Mouse (Mus musculus) embryo, embryonic 11.5 days (tissue): ENCODE measurements around the gene Nr2c2.

Experiments used
- DNase-seq: peaks from one replicate; pipeline ENCODE4 v3.0.0-alpha.2; 2012; ENCODE audit warnings: low read depth, low spot score

Nr2c2 gene

DNA sequence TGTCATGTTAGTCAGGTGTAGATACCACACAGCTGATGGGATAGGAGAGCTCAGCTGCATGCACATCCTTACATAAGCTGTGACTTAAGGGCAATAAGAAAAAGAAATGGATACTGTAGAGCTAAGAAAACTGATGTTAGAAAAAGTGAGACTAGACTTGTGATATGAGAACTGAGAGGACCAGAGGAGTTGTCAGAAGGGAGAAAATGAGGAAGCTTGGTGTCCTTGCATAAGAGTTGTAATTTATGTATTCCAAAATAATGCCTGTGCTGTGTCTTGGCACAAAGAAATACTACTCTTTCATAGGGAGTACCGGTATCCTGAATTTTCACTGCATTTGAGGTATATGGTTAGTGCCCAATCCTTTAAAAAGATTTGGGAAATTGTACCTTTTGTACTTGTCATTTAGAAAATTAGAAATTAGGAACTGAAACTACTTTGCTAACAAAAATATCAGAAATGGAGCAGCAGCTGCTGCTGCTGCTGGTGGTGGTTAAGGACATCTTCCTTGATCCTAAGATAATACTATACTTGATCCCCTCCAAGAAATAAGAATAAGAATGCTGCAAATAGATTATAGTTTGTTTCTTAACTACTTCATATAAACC lies 35.8 kb downstream of the Nr2c2 start:
- no peak for DNase-seq

GRCm38 (mm10) chr6:92131456-92131855 lies 40.3 kb downstream of the Nr2c2 start:
- no peak for DNase-seq

DNA sequence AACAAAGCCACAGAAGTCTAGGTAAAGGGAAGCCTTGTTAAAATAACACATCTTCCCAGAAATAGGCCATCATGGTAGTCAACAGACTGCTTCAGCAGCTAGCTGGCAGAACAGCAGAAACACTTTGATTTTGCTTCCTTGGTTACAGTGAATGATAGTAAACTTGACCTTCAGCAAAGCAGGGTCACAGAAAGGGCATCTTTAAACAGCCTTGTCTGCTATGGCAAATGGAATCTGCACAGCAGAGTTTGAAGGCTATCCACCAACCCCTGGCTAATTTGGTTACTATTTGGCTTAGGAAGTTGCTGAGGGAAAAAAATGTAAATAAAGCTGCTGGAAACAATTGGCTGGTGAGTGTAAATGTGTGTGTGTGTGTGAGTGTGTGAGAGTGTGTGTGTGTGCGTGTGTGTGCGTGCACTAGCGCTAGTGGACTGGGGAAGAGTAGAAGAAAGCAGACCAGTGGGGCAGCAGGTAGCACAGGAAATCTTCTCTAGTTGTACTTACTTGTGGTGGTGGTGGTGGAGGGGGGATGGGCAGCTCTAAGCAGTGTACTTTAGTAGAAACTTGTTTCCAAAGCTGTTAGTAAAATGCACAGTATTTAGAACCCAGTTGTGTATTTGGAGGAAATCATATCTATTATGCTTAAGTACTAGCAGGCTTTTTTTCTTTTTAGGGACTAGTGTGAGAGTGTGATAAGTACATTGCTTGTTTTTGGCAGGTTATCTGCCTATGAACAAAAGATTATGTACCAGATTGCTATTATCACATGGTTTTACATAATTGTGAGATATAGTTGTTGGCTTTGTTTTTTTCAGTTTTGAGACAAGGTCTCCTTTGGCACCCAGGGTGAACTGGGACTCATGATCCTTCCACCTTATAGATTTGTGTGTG lies 41.1 kb downstream of the Nr2c2 start:
- no peak for DNase-seq

DNA sequence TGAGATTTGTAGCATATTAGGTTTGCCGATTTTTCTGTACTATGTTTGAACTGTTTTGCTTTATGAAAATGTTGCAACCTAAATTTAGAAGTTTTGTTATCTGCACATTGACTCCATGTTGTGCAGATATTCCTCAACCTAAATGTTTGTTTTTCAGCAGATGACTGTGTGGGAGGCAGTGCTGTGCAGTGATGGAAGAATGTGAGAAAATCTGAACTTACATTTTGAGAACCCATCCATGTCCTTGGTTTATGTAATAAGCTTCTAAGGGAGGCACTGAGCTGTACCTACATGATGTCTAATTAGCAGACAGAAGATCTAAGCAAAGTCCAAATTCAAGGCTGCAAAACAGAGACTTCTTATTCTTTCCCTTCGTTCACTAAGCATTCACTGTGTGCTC lies 42.4 kb downstream of the Nr2c2 start:
- no peak for DNase-seq

DNA sequence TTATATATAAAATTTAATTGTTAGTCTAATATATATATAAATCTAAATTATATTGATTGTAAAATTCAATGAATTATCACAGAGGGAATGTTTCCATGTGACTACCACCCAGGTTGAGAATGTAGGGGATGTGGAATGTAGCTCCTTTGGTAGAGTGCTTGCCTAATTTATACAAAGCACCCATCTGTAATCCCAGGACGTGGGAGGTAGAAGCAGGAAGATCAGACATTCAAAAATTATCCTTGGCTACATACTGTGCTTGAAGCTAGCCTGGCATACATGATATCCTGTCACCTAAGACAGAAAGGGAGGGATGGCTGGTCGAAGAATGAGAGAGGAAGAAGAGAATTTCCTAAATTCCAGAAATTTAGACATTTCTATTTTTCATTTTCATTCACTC lies 45.2 kb downstream of the Nr2c2 start:
- DNase-seq, result no peak

GRCm38 (mm10) chr6:92145881-92146280 lies 54.7 kb downstream of the Nr2c2 start:
- no peak for DNase-seq

- DNase-seq, result no peak
Measured at GRCm38 (mm10) chr6:92153774-92154173, 62.6 kb downstream of the Nr2c2 start.

- no peak for DNase-seq
Measured at GRCm38 (mm10) chr6:92158801-92159200, 67.6 kb downstream of the Nr2c2 start.

GRCm38 (mm10) chr6:92162724-92163123 lies 71.5 kb downstream of the Nr2c2 start:
- no peak for DNase-seq

GRCm38 (mm10) chr6:92176450-92176849 lies 85.3 kb downstream of the Nr2c2 start:
- no peak for DNase-seq

GRCm38 (mm10) chr6:92183621-92184131 lies 92.5 kb downstream of the Nr2c2 start, which contains the start of gene Mrps25:
TSS of gene Mrps25 (minus strand) at chr6:92184033.
- peak; percentile 58 for DNase-seq

GRCm38 (mm10) chr6:92184178-92184577 lies 93.0 kb downstream of the Nr2c2 start:
- DNase-seq, result no peak

DNA sequence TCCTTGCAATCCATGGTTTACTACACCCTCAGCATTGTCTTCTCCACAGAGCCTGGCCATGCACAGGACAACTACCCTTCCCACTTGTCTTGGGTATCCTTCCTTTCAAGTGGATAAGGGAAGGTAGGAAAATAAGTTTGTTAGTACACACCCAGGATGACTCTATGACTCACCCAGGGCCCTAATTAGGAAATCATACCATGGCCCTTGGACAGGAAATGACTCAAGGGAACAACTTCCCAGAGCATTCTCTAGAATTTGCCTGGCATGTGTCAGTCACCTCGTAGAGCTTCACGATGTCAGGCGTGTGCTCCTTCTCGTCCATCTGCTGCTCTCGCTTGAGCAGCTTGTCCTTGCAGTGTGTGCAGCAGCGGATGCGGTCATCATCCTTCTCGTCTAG lies 108.2 kb downstream of the Nr2c2 start:
- DNase-seq, result no peak

- DNase-seq, result no peak
Measured at GRCm38 (mm10) chr6:92214055-92214772, 123.0 kb downstream of the Nr2c2 start.

DNA sequence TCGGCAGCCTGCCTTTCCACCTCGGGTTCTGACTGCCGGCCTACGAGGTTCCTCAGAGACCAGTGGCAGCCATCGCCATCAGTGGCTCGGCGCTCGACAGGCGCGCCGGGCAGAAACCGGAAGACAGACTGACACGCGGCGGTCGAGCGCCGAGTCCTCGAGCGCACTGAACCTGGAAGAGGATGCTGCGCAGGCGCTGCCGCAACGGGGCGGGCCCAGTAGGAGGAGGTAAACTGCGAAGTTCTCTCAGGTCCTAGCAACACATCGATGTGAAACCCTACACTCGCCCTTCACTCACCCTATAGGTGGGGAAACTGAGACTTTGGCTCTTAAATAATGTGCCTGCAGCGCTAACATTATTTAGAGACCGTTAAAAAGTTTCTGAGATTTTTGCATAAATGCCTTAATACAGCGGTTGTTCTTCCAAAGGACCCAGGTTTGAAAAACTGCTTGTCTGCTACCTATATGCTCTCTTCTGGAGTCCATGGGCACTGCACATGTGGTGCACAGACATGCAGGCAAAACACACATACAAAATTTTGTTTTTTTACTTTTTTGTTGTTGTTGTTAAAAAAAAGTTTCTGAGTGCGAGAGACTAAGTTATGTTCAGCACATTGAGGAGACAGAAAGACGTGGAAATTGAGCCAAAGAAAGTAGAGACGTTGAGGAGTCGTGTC lies 123.7 kb downstream of the Nr2c2 start, which contains the start of gene Rbsn:
Gene Rbsn (minus strand): TSS at position 153 of the 677 bp plus-strand sequence.
- DNase-seq, result peak; percentile 88

- DNase-seq, result no peak
Measured at GRCm38 (mm10) chr6:92219445-92219844, 128.3 kb downstream of the Nr2c2 start.

- DNase-seq, result no peak
Measured at GRCm38 (mm10) chr6:92221604-92222003, 130.4 kb downstream of the Nr2c2 start.

- no peak for DNase-seq
Measured at GRCm38 (mm10) chr6:92222021-92222420, 130.8 kb downstream of the Nr2c2 start.
